ENCODE assay signal across 10 mouse cellular contexts in genomic region chr15:98799396-98799795, GRCm38 (mm10). TPM values are rescaled to one million over a fixed set of nuclear protein-coding genes. Genes with fewer than 3 reads are reported as not detected.
DNase-seq lines count a peak whose midpoint lies in the region; ATAC-seq and TF ChIP-seq lines count a peak whose summit lies in the region.
"Had no signal": no experiment of that assay in that cellular context is flagged by ENCODE, and none has a peak within 500 bp of the region (broad histone marks: within the 10 kb centered on the region; RNA-seq: fewer than 3 reads in every experiment).

No protein-coding gene starts in this region.

- peak; percentile 87; the same call in 1 of the 2 replicates for TF ChIP-seq CTCF in thymus, adult 2 months (IDR thresholded peaks at IDR 0.05; ENCODE audit: borderline replicate concordance, control insufficient read depth, extremely low read depth, insufficient read depth, low read length, poor library complexity)
- peak; percentile 81 for TF ChIP-seq CTCF in bone marrow, adult 2 months (IDR thresholded peaks at IDR 0.05; ENCODE audit: control insufficient read depth, insufficient read depth, low read length)
- TF ChIP-seq CTCF in liver, embryonic 14.5 days (IDR thresholded peaks at IDR 0.05; ENCODE audit: low read depth), result peak; percentile 90

- H3K4me2 ChIP-seq in embryonic facial prominence, embryonic 11.5 days (ENCODE audit: low read depth, low read length), result no peak overlapping the region
- no peak overlapping the region for H3K4me2 ChIP-seq in kidney, embryonic 14.5 days (replicated peaks; ENCODE audit: low read depth, low read length)
- no peak overlapping the region for H3K4me2 ChIP-seq in liver, embryonic 14.5 days (ENCODE audit: low read depth)
- H3K4me2 ChIP-seq: heart, embryonic 13.5 days had no signal

- no peaks in the 10 kb centered on the region for H3K36me3 ChIP-seq in thymus, adult 2 months (ENCODE audit: control insufficient read depth, insufficient read depth, low read length)
- no peaks in the 10 kb centered on the region for H3K36me3 ChIP-seq in embryonic facial prominence, embryonic 11.5 days (replicated peaks; ENCODE audit: control insufficient read depth, insufficient read depth, low read depth, low read length)
- H3K36me3 ChIP-seq in kidney, embryonic 14.5 days (ENCODE audit: control insufficient read depth, insufficient read depth, low read length), result no peaks in the 10 kb centered on the region
- no peaks in the 10 kb centered on the region for H3K36me3 ChIP-seq in liver, embryonic 14.5 days (replicated peaks; ENCODE audit: control insufficient read depth, insufficient read depth, low read depth)
- H3K36me3 ChIP-seq: heart, embryonic 13.5 days had no signal

- peaks cover 28% of the 10 kb centered on the region for H3K27me3 ChIP-seq in thymus, adult 2 months (ENCODE audit: control insufficient read depth, insufficient read depth, low read length)
- peaks cover 83% of the 10 kb centered on the region for H3K27me3 ChIP-seq in embryonic facial prominence, embryonic 11.5 days (ENCODE audit: control insufficient read depth, insufficient read depth, low read length)
- H3K27me3 ChIP-seq in kidney, embryonic 14.5 days (ENCODE audit: control insufficient read depth, insufficient read depth, low read length), result peaks cover 99% of the 10 kb centered on the region
- H3K27me3 ChIP-seq in liver, embryonic 14.5 days (ENCODE audit: control insufficient read depth, insufficient read depth, low read length), result peaks cover 97% of the 10 kb centered on the region

- H3K9me3 ChIP-seq in embryonic facial prominence, embryonic 11.5 days (replicated peaks; ENCODE audit: control insufficient read depth, low read length), result no peaks in the 10 kb centered on the region
- no peaks in the 10 kb centered on the region for H3K9me3 ChIP-seq in kidney, embryonic 14.5 days (ENCODE audit: control insufficient read depth, low read length)
- H3K9me3 ChIP-seq in liver, embryonic 14.5 days (ENCODE audit: control insufficient read depth, low read length), result no peaks in the 10 kb centered on the region
- H3K9me3 ChIP-seq: heart, embryonic 13.5 days had no signal

- 0 out of 2 replicates have a peak, but pooled peaks cover 2% of the 10 kb centered on the region for H3K4me1 ChIP-seq in thymus, adult 2 months (replicated peaks; ENCODE audit: control insufficient read depth, insufficient read depth, low read length)
- no peaks in the 10 kb centered on the region for H3K4me1 ChIP-seq in bone marrow, adult 2 months (ENCODE audit: control insufficient read depth, insufficient read depth, low read length)
- peaks cover 3% of the 10 kb centered on the region for H3K4me1 ChIP-seq in embryonic facial prominence, embryonic 11.5 days (ENCODE audit: control insufficient read depth, insufficient read depth, low read length)
- H3K4me1 ChIP-seq in kidney, embryonic 14.5 days (ENCODE audit: control insufficient read depth, insufficient read depth, low read length), result peaks cover 12% of the 10 kb centered on the region
- H3K4me1 ChIP-seq in liver, embryonic 14.5 days (replicated peaks; ENCODE audit: control insufficient read depth in 2 of 2, insufficient read depth in 2 of 2, low read length in 1 of 2), result no peaks in the 10 kb centered on the region; a peak in 1 of 4 replicates

- TF ChIP-seq EP300 in liver, embryonic 14.5 days (IDR thresholded peaks at IDR 0.05; ENCODE audit: low read depth), result no peak

- no peak overlapping the region for H3K9ac ChIP-seq in embryonic facial prominence, embryonic 11.5 days (replicated peaks; ENCODE audit: low read length)
- no peak overlapping the region for H3K9ac ChIP-seq in kidney, embryonic 14.5 days (ENCODE audit: low read depth, low read length)
- H3K9ac ChIP-seq in liver, embryonic 14.5 days (replicated peaks), result no peak overlapping the region
- H3K9ac ChIP-seq: heart, embryonic 13.5 days had no signal

- peak; percentile 74 for DNase-seq in thymus, adult 2 months
- no peak for DNase-seq in thymus, adult 18-20 months
- DNase-seq in embryonic facial prominence, embryonic 11.5 days (ENCODE audit: low spot score), result peak; percentile 91
- peak in 2 of 3 experiments; percentile 45 to 51 for DNase-seq in liver, embryonic 14.5 days (ENCODE audit: low read depth in 3 of 3, low spot score in 3 of 3)
- DNase-seq in retina, embryonic 14.5 days (ENCODE audit: low spot score), result peak; percentile 97
- peak; percentile 86 for DNase-seq in urinary bladder, postnatal 25 days (ENCODE audit: low spot score)

- no peak overlapping the region for H3K27ac ChIP-seq in thymus, adult 2 months (ENCODE audit: control insufficient read depth, insufficient read depth, low read length)
- no peak overlapping the region for H3K27ac ChIP-seq in bone marrow, adult 2 months (ENCODE audit: control insufficient read depth, insufficient read depth, low read depth, low read length, poor library complexity)
- H3K27ac ChIP-seq in embryonic facial prominence, embryonic 11.5 days (replicated peaks; ENCODE audit: low read depth, low read length), result no peak overlapping the region
- H3K27ac ChIP-seq in kidney, embryonic 14.5 days (ENCODE audit: low read depth, low read length), result no peak overlapping the region
- no peak overlapping the region for H3K27ac ChIP-seq in liver, embryonic 14.5 days
- H3K27ac ChIP-seq: heart, embryonic 13.5 days had no signal

- no peak for ATAC-seq in embryonic facial prominence, embryonic 11.5 days (replicated peaks; ENCODE audit: insufficient number of reproducible peaks, low FRiP score, low TSS enrichment, low read depth)
- peak; percentile 70; the same call in 1 of the 2 replicates for ATAC-seq in kidney, embryonic 14.5 days (ENCODE audit: low FRiP score, low TSS enrichment)
- no peak for ATAC-seq in liver, embryonic 14.5 days (ENCODE audit: insufficient read depth)

- H3K4me3 ChIP-seq in thymus, adult 2 months (ENCODE audit: control insufficient read depth, insufficient read depth, low read length), result no peak overlapping the region
- H3K4me3 ChIP-seq in bone marrow, adult 2 months (replicated peaks; ENCODE audit: control insufficient read depth, low read depth, low read length), result no peak overlapping the region
- H3K4me3 ChIP-seq in embryonic facial prominence, embryonic 11.5 days (ENCODE audit: low read depth, low read length), result no peak overlapping the region
- H3K4me3 ChIP-seq in kidney, embryonic 14.5 days (ENCODE audit: low read length), result no peak overlapping the region
- H3K4me3 ChIP-seq in liver, embryonic 14.5 days (ENCODE audit: insufficient read depth in 1 of 2, low read depth in 2 of 2, low read length in 2 of 2), result no peak overlapping the region
- H3K4me3 ChIP-seq: heart, embryonic 13.5 days had no signal

- WGBS in thymus, adult 2 months, result 13% methylated on average over 12 of the region's 12 CpGs
- 13% methylated on average over 12 of the region's 12 CpGs for WGBS in bone marrow, adult 2 months
- WGBS in embryonic facial prominence, embryonic 11.5 days, result 13% methylated on average over 12 of the region's 12 CpGs
- WGBS in kidney, embryonic 14.5 days, result 10% methylated on average over 12 of the region's 12 CpGs
- WGBS in liver, embryonic 14.5 days (ENCODE audit: insufficient replicate concordance), result 11% methylated on average over 12 of the region's 12 CpGs

- TF ChIP-seq POLR2A in thymus, adult 2 months (IDR thresholded peaks at IDR 0.05; ENCODE audit: control insufficient read depth, extremely low read depth, insufficient read depth, low read length, poor library complexity), result no peak
- TF ChIP-seq POLR2A in bone marrow, adult 2 months (IDR thresholded peaks at IDR 0.05; ENCODE audit: borderline replicate concordance, control insufficient read depth, low read depth, low read length), result no peak

RNA-seq across cellular contexts. Expression of gene Wnt1, which starts 9.7 kb away (rescaled TPM):
- polyA plus RNA-seq in thymus, adult 2 months (2012; rRNA removed), result 0.07 and 0.22 TPM in 2 replicates
- polyA plus RNA-seq in bone marrow, adult 2 months (2011; ENCODE audit: insufficient read depth, insufficient read length, low replicate concordance, missing spikeins), result not detected in 2 replicates
- 0.28 and 0.33 TPM in 2 replicates for polyA plus RNA-seq in embryonic facial prominence, embryonic 11.5 days (2014; fragmentation: Nextera tagmentation; extraction: Ambion mirVana)
- not detected in 2 replicates for polyA plus RNA-seq in kidney, embryonic 14.5 days (2014; fragmentation: Nextera tagmentation; extraction: Ambion mirVana)
- not detected in 2 replicates for polyA plus RNA-seq in liver, embryonic 14.5 days (2012; rRNA removed)
- not detected in 2 replicates for polyA plus RNA-seq in liver, embryonic 14.5 days (2014; fragmentation: Nextera tagmentation; extraction: Ambion mirVana)
- polyA plus RNA-seq: heart, embryonic 13.5 days; stomach, embryonic 14.5 days had no signal

RNA-seq across cellular contexts. Expression of gene Ddn, which starts 9.9 kb away (rescaled TPM):
- polyA plus RNA-seq in thymus, adult 2 months (2012; rRNA removed), result 0.26 and 0.65 TPM in 2 replicates
- polyA plus RNA-seq in bone marrow, adult 2 months (2011; ENCODE audit: insufficient read depth, insufficient read length, low replicate concordance, missing spikeins), result 0.25 TPM in 1 of 2 replicates, not detected in the other
- 0.26 and 0.27 TPM in 2 replicates for polyA plus RNA-seq in embryonic facial prominence, embryonic 11.5 days (2014; fragmentation: Nextera tagmentation; extraction: Ambion mirVana)
- 1.4 TPM in 2 replicates for polyA plus RNA-seq in kidney, embryonic 14.5 days (2014; fragmentation: Nextera tagmentation; extraction: Ambion mirVana)
- 0.03 and 0.04 TPM in 2 replicates for polyA plus RNA-seq in liver, embryonic 14.5 days (2012; rRNA removed)
- polyA plus RNA-seq in liver, embryonic 14.5 days (2014; fragmentation: Nextera tagmentation; extraction: Ambion mirVana), result not detected in 2 replicates
- polyA plus RNA-seq: stomach, embryonic 14.5 days had no signal

RNA-seq across cellular contexts. Expression of gene Wnt10b, which starts 21.4 kb away (rescaled TPM):
- 3.4 and 3.9 TPM in 2 replicates for polyA plus RNA-seq in thymus, adult 2 months (2012; rRNA removed)
- 1.1 and 1.4 TPM in 2 replicates for polyA plus RNA-seq in bone marrow, adult 2 months (2011; ENCODE audit: insufficient read depth, insufficient read length, low replicate concordance, missing spikeins)
- 1.6 and 2.3 TPM in 2 replicates for polyA plus RNA-seq in embryonic facial prominence, embryonic 11.5 days (2014; fragmentation: Nextera tagmentation; extraction: Ambion mirVana)
- not detected in 2 replicates for polyA plus RNA-seq in kidney, embryonic 14.5 days (2014; fragmentation: Nextera tagmentation; extraction: Ambion mirVana)
- 0.03 TPM in 2 replicates for polyA plus RNA-seq in liver, embryonic 14.5 days (2012; rRNA removed)
- polyA plus RNA-seq in liver, embryonic 14.5 days (2014; fragmentation: Nextera tagmentation; extraction: Ambion mirVana), result not detected in 2 replicates
- polyA plus RNA-seq: stomach, embryonic 14.5 days had no signal

RNA-seq across cellular contexts. Expression of gene Prkag1, which starts 31.9 kb away (rescaled TPM):
- 90.7 and 105 TPM in 2 replicates for polyA plus RNA-seq in thymus, adult 2 months (2012; rRNA removed)
- polyA plus RNA-seq in bone marrow, adult 2 months (2011; ENCODE audit: insufficient read depth, insufficient read length, low replicate concordance, missing spikeins), result 64.8 and 107 TPM in 2 replicates
- 69.8 and 73.1 TPM in 2 replicates for polyA plus RNA-seq in embryonic facial prominence, embryonic 11.5 days (2014; fragmentation: Nextera tagmentation; extraction: Ambion mirVana)
- 67.8 and 83.7 TPM in 2 replicates for polyA plus RNA-seq in kidney, embryonic 14.5 days (2014; fragmentation: Nextera tagmentation; extraction: Ambion mirVana)
- polyA plus RNA-seq in liver, embryonic 14.5 days (2012; rRNA removed), result 77.4 and 83.3 TPM in 2 replicates
- polyA plus RNA-seq in liver, embryonic 14.5 days (2014; fragmentation: Nextera tagmentation; extraction: Ambion mirVana), result 78.3 and 85.3 TPM in 2 replicates

RNA-seq across cellular contexts. Expression of gene Arf3, which starts 36.4 kb away (rescaled TPM):
- 165 and 182 TPM in 2 replicates for polyA plus RNA-seq in thymus, adult 2 months (2012; rRNA removed)
- polyA plus RNA-seq in bone marrow, adult 2 months (2011; ENCODE audit: insufficient read depth, insufficient read length, low replicate concordance, missing spikeins), result 11.0 and 19.8 TPM in 2 replicates
- polyA plus RNA-seq in embryonic facial prominence, embryonic 11.5 days (2014; fragmentation: Nextera tagmentation; extraction: Ambion mirVana), result 24.5 and 28.7 TPM in 2 replicates
- polyA plus RNA-seq in kidney, embryonic 14.5 days (2014; fragmentation: Nextera tagmentation; extraction: Ambion mirVana), result 29.8 and 39.7 TPM in 2 replicates
- polyA plus RNA-seq in liver, embryonic 14.5 days (2012; rRNA removed), result 16.4 and 18.1 TPM in 2 replicates
- 6.6 and 7.9 TPM in 2 replicates for polyA plus RNA-seq in liver, embryonic 14.5 days (2014; fragmentation: Nextera tagmentation; extraction: Ambion mirVana)

Comparison
In these comparisons a context has a peak if more than half of its experiments do, and no peak if none do; other contexts are left out.
1. DNase-seq: peak in thymus, adult 2 months (single experiment), embryonic facial prominence, embryonic 11.5 days (single experiment), liver, embryonic 14.5 days (2 of 3), retina, embryonic 14.5 days (single experiment) and urinary bladder, postnatal 25 days (single experiment); none in thymus, adult 18-20 months (0 of 2).
2. Peak in every context shown above with its lines, with median percentiles within 50 percentile points of each other: CTCF ChIP-seq.